Mouse (Mus musculus): ENCODE measurements around the gene Cplane1. TPM values are rescaled to one million over a fixed set of nuclear protein-coding genes. Genes with fewer than 3 reads are reported as not detected.
"Not testable (repeated sequence)": the region's sequence is repeated elsewhere in the genome, so short reads cannot be mapped to it uniquely, and the experiment has no call there.

Cplane1 gene
- total RNA-seq (2022) = 10 to 100 TPM; 26.1 to 41.2 (median 30.1) TPM

DNA sequence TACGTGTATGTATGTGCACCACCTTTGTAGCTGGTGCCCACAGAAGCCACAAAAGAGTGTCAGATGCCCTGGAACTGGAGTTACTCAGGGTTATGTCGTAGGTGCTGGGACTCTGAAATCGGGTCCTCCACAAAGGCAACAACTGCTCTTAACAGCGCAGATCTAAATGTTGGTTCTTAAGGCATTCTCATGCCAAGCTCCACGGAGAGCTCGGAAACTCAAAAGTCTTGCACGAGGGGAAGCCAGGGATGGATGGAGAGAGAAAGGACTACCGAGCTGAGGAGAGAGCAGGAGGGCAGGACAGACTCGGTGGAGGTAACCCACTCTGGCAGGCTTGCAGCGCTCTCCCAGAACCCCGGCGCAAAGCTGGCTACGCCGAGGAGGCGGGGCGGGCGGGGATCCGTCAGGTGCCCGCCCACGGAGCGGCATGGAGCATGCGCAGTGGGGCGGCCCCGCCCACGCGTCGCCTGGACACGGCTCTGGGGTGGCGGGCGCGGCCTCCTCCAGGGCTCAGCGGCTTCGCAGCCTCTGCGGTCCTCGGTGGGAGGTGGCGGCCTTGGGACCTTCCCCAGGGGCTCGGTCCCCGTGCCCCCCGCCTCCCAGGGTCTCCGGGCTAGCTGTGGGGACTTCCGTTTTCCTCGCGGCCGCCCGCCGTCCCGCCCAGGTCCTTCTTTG is at the start of gene Cplane1:
Gene Cplane1 (plus strand): TSS at position 516 of the 675 bp plus-strand sequence.
- DNase-seq (ENCODE audit: low spot score in 2 of 2) = peak; percentile 76 to 87

DNA sequence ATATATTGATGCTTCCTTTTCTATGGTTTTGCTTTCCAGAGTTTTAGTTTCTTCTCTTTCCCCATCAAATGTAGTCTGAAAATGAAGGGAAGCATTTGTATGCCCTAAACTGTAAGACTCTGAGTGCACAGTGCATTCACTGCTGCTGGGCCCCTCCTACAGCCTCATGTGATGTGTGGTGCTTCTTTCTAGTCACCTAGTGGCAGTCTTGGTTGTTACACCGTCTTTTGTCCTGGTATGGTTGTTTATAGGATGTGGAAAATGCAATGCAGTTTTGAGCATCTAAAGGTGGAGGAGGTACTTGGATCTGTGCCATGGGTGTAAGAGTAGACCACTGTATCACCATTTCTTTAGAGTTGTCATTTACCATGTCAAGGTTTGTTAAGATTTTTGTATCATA is 39.6 kb upstream of the Cplane1 start:
- DNase-seq (ENCODE audit: low spot score in 2 of 2) = no peak

DNA sequence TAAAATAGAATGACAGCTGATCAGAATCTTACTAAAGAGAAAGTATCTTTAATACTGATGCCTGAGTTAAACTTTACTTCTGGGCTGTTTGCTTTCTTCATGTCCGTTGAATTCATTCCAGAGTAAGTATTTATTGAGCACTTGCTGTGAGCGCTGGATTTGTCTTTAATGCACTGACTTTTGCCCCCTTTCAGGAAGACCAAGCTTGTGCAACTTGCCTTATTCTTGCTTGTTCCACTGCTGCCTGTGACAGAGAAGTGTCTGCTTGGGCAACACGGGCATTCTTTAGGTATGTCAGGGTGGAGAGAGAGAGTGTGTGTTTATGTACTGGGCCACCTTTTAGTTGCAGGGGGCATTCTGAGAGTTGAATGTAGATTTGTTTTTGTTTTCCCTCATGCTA is 37.6 kb upstream of the Cplane1 start:
- no peak for DNase-seq (ENCODE audit: low spot score in 2 of 2)

DNA sequence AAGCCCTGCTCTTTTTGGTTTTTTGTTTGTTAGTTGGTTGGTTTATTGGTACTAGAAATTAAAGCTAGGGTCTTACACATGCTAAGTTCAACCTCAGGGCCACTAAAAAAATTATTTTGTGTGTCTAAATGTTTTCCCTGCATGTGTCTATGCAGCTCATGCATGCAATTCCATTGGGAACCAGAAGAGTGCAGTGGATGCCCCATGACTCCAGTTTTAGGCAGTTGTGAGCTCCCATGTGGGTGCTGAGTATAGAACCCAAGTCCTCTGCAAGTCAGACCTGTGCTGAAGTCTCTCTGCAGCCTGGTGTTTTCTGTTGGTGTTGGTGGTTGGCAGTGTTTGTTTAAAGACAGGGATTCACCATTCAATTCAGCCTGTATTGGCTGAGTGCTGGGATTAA is 37.1 kb upstream of the Cplane1 start:
- DNase-seq (ENCODE audit: low spot score in 2 of 2) = no peak

DNA sequence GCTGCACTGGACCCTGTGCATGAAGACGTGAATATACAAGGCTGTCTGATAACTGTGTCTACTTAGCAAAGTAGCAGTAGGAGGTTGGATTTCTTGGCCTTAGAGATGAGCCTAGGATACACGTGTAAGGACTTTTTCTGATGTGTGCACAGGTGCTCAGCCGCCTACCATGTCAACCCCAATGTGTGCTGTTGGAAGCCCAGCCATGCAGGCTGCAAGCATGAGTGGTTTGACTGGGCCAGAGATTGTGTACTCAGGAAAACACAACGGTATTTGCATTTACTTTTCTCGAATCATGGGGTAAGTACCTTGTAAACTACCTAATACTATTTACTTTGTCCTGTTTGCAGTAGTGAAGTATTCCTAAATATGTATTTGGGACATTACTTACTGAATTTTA is 33.3 kb upstream of the Cplane1 start:
- DNase-seq (ENCODE audit: low spot score in 2 of 2) = no peak

DNA sequence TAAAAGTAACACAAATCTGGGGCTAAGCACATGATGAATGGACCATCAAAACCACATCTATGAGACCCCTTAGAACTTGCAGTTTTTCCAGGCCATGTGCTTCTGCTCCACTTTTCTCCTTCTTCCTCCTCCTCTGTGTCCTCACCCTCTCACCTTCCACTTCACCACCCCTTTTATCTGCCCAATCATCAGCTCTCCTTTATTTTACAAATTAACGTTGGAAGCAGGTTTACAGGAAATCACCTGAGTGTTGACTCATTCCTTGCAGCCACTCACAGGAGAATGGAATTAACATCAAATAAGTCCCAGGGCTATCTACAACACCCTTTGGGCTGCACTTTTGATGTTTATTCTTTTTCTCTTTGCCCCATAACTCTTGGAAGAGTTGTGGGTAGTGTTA is 7.1 kb upstream of the Cplane1 start:
- no peak for DNase-seq (ENCODE audit: low spot score in 2 of 2)

DNA sequence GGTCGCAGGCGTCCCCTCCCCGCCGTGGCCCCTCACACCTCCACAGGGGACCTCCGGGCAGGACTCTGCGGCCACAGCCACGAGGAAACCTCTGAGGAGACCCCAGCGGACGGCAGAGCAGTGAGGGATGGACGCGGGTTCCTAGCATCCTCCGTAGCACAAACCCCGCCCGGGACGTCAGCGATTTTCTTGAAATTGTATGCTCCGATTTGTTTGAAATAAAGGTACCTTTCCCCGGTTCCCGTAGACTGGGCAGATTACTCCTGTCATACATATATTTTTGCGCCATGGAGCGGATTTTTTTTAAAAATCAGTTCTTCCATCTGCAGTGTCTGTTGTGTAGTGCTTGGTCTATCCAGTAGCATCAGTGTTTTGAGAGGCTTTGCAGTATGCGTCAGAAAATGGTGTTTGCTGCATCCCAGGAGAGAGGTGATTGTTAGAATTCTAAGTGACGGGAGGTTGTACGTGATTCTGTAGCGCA is 400 bp downstream of the Cplane1 start:
- peak in 1 of 2 experiments; percentile 29 for DNase-seq (ENCODE audit: low spot score in 2 of 2)

DNA sequence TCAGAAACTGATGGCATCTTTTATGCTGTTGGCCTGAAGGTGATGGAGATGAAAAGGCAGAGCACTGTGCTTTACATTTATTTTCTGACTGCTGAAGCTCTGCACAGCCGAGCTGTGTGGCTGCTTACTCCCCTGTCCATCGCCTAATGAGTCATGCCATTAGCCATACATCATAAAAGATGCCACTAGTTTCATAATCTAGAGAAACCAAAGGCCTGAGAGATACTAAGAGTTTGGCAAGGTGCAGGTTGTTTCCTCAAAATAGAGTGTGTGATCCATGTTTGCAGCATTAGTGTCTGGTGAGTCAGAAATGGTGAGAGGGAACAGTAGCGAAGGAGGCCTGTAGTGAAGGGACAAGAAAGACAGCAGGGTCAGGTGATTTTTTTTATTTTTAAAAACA is 20.7 kb downstream of the Cplane1 start:
- no peak for DNase-seq (ENCODE audit: low spot score in 2 of 2)

DNA sequence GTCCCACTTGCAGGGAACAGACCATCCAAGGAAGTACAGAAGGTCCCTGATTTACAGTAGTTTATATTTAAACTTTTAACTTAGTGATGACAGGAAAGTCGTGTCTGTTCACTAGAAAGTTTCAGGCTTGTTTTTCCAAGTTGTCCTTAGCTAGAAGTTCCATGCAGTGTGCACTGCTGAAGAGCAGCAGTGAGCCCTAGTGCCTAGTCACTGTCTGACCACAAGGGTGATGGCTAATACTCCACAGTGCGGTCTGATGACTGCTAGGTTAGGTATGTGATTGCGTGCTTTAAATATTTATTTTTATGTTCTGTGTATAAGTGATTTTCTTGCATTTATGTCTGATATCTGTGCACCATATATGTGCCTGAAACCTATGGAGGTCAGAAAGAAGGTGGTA is 21.5 kb downstream of the Cplane1 start:
- DNase-seq (ENCODE audit: low spot score in 2 of 2) = no peak

DNA sequence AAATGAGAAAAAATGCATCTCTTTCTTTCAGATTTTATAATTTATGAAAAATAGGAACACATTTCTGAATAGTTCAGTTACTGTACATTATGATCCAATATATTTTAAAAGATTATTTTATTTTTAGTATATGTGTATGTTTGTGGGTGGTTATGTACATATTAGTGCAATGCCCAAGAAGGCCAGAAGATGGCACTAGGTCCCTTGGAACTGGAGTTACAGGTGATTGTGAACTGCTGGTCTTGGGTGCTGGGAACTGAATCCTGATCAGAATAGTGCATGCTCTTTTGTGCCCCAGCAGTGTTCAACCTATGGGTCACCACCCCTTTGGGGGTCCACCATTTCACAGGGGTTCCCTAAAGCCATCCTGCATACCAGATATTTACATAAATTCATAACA is 31.4 kb downstream of the Cplane1 start:
- DNase-seq (ENCODE audit: low spot score in 2 of 2) = no peak

DNA sequence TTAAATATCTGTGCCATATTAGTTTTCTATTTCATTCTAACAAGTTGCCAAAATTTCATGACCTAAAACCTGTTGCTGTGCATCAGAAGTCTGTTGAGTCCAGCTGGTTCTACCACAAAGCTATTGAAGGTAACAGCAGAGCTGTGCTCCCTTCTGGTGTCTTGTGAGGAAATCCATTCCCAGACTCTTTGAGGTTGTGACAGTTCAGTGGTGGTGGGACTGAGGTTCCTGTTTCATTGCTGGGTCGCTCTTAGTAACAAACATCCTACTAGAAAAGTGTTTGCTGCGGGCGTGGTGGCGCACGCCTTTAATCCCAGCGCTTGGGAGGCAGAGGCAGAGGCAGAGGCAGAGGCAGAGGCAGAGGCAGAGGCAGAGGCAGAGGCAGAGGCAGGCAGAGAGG is 39.5 kb downstream of the Cplane1 start:
- no peak for DNase-seq (ENCODE audit: low spot score in 2 of 2)

DNA sequence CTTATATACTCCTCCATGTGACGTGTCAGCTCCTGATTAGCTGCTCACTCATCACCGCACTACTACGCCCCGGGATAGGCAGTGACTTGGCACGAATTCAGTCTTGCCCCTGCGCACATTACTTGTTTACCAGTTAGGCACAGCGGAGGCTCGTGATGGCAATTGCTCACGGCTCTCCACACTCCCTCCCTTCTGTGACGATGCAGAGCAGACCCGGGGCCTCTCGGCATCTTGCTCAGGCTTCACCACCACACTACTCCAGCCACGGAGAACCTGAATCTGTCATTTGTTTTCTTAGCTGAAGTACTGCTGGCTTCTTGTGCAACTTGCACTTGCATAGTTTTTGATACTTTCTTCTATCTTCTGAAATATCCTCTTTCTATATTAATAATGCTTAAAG is 45.9 kb downstream of the Cplane1 start:
- no peak for DNase-seq (ENCODE audit: low spot score in 2 of 2)

DNA sequence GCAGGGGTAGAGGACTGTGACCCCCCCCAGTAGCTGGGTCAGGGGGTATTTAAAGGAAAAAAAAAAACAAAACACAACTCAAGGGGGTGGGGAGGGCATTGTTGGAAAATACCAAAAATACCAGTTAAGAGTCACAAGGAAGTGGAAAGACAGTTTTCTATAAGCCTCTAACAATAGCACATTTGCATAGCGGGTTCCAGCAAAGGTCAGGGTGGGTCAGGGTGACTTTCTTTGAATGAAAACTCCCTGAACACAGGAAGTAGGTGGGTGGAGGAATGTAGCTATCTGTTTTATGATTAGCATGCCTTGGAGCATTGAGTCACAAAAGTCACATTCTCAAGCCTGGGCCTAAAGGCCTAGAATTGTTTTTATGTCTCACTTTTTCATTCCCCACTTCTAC is 65.3 kb downstream of the Cplane1 start:
- not testable (repeated sequence) for DNase-seq (ENCODE audit: low spot score in 2 of 2)

DNA sequence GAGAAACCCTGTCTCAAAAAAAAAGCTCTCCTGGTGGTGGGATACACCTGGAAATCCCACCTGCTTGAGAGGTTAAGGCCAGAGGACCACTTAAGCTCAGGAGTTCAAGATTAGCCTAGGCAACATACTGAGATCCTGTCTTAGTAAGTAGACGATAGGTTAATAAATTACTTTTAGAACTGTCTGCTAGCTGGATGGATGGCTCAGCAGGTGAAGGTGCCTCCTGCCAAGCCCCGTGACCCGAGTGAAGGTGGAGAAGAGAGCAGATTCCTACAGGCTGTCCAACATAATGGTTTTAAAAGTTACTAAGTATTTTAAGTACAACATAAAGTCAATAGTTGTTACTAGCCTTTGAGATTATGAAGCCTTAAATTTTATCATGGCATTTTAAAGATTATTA is 97.0 kb downstream of the Cplane1 start:
- no peak for DNase-seq (ENCODE audit: low spot score in 2 of 2)

DNA sequence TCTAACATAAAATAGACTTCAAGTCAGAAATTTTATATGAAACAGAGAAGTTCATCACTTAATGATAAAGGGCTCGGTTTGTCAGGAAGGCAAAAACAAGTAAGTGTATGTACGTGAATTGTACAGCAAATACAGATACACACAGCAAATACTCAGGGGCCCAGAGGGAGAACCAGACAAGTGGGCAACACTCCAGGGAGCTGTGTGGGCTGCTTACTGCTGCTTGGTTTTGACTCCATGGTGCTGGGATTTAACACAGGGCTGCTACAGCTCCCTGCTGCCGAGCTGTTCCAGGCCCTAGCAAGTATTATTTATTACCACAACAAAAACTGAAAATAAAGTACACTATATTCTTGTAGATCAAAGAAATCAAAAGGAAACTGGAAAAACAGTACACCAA is 98.3 kb downstream of the Cplane1 start:
- no peak for DNase-seq (ENCODE audit: low spot score in 2 of 2)

DNA sequence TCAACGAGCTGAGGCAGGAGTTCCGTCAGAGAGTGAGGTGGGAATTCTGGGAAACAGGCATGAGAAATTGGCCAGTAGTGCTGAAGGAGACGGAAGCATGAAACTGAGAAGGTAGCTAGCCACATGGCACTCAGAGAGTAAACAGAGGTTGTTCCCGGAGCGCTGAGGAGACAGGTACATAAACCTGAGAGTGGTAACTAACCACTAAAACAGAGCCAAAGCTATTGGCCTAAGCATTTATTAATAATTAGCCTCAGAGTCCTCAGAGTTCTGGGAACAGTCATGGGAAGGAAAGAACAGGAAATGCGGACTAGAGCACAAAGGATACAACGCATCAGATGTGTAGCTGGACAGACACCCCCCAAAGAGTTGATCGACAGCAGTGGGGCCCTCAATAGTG is 99.3 kb downstream of the Cplane1 start:
- no peak for DNase-seq (ENCODE audit: low spot score in 2 of 2)

DNA sequence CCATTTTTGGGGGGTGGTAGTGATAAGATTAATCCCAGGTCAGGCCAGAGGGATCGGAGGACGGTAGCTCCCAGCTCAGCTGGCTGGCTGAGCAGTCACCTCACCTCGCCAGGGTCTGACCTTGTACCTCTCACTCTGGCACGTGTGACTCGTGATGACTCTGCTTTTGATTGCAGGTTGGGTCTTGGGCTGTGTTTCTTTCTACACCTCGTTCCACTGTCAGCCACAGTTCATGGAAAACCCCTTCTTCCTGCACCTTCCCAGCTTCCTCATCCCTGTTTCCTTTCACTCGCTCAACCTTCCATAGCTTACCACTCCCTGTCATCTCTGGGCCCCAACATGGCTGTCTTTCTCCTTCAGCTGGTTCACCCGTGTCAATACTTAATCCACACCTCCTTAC is 103.0 kb downstream of the Cplane1 start:
- DNase-seq (ENCODE audit: low spot score in 2 of 2) = no peak

DNA sequence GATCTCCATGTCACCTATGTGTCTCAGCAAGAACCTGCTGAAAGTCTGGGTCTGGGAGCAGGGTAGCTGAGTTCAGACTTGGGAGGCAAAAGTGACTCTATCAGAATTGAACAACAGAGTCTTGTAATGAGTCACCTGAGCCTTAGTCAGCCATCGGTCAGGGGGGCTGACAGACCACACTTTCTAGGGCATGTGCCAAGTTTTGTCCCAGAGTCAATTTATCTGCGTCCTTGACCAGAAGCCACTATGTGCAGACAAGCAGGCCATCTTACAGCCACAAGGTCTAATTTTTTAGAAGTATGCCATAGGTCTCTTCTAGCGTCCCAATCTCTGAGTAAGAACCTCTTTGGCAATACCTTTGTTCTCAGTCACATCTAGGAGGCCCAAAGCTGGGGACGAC is 109.0 kb downstream of the Cplane1 start:
- not testable (repeated sequence) for DNase-seq (ENCODE audit: low spot score in 2 of 2)

DNA sequence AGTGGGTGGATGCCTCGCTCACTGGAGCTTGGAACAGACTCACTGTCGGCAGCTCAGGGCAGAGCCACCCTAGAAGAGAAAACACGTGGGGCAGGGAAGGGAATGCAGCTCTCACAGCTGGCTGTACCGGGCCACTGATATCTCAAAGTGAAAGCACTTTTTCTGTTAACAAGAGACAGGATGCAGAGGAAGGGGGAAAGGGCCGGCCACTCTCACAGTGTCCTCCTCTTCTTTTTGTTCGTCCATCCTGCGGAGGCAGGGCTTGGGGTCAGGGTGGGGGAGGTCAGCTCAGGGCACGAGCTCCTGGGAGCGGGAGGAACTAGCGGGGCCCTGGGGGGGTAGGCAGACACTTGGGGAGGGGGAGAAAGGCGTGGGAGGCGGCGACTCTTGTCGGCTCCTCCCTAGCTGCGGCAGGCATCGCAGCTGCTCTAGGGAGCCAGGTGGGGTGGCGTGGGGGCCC is 110.4 kb downstream of the Cplane1 start:
- no peak for DNase-seq (ENCODE audit: low spot score in 2 of 2)

DNA sequence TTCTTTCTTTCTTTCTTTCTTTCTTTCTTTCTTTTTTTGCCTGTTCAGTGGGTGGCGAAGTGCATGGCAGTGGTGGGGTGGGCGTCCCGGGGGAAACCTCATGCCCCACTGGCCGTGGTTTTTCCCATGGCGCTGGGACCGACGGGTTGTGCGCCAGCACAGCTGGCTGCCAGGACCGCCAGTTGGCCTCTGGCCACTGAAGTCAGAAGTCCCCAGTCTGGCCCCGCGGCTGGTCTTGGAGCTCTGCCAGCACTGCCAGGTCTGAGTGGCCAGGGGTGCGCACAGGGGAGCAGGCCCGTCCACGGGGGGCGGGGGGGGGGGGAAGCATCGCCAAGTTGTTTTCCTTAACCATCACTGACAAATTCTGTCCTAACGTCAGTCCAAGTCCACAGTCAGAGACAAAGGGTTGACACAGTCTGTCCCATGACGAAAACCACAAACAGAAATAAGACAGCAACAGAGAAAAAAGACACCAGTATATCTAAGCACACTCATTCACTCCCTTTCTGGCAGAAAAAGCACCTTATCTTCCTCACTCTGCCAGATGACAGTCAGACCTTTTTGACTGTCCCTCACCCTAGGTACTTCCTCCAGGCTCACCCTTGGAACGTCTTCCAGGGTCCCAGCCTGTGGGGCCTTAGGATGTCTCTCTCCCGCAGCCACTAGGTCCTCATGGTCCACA is 111.2 kb downstream of the Cplane1 start:
- DNase-seq (ENCODE audit: low spot score in 2 of 2) = no peak

DNA sequence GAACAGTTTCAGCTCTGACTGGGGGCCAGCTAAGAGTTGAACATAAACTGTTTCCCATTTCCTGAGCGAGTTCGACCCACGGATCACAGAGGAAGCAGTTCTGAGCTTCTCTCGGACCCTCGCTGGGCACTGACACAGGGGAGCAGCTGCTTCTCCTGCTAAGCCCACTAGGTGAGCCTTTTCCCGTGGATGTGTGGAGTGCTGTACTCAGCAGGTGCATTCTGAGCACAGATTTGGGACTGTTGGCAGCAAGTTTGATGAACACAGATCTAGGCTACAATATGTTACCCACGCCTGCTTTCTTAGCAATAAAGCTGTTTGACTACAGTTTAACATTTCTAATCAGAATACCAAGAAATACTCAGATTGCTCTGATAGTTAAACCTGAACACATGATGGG is 112.8 kb downstream of the Cplane1 start:
- peak in 1 of 2 experiments; percentile 34 for DNase-seq (ENCODE audit: low spot score in 2 of 2)

DNA sequence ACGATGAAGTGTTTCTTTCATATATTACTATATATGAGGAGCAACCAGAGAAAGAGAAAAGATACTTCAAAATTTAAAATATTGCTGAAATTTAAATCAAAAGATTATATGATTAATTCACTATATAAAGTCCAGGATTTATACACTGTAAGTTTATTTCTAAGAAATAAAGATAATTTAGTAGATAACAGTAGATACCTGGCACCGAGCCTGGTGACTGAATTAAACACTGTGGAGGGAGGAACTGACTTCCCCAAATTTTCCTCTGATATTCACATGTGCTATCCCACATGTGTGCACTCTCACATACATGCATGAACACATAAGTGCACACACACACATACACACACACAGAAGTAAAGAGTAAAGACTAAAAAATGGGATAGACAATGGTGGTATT is 113.2 kb downstream of the Cplane1 start:
- DNase-seq (ENCODE audit: low spot score in 2 of 2) = no peak

DNA sequence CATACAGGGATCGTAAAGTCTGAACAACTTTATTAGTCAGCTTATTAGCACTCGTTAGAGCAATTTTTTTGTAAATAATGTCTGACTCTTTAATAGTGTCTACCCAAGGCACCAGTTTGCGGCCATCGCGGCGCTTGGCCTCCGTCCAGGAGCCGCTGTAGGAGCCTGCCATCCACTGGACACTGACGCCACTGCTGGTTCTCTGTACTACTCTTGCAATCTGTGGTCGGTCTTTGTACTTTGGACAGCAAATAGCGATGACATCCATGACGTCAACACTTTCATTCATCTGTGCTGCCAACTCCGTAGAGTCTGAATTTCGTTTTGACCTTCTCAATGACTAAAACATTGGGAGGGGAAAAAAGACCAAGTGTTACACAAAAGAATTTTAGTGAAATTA is 122.3 kb downstream of the Cplane1 start:
- DNase-seq (ENCODE audit: low spot score in 2 of 2) = no peak
